Mouse (Mus musculus) spleen, postnatal 14 days (tissue): Measurements from ENCODE around the gene Olfr1256.

Source experiments
- DNase-seq, 2 experiments: peaks; one replicate each; pipeline ENCODE4 v3.0.0; 2021 to 2022; ENCODE audit warnings: low spot score in 2 of 2

Gene Olfr1256

DNA sequence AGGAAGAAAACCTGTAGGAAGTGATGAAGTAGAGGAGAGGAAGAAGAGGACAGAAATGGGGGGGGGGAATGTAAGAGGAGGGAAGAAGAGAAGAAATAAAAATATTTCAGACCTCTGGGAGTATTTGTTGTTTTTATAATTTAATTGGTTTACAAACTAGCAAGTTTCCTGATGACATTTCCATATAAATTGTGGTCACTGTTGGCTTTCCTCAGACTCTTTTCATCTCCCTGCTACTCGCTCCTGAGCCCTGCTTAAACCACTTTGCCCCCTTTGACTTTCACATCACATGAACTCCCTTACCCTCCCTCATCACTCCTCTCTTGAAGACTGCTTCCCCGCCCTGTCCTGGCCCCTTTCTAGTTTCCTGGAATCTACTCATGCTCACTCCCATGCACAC, at the start of gene Olfr1256:
Gene Olfr1256, minus strand, starts transcription at position 101 of the 400 bp plus-strand sequence.
- no peak for DNase-seq

DNA sequence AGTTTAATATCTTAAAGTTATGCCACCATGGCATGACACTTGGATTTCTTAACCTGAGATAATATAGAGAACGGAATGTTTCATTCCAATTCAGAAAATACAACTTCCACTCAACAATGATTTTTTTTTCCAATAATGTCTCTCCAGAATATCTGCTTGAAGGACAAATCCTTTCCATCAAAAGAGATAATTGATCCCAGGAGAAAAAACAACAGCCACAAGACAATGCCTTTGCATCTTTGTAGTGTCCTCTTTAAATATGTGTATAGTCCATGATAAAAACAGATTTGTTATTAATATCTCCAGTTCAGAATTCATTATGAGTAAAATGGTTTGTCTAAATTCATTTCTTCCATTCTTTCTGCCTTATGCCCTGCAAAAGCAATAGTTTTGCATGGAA, 36.8 kb upstream of the Olfr1256 start, which contains the start of gene Olfr1257:
Gene Olfr1257, plus strand, starts transcription at position 301 of the 400 bp plus-strand sequence.
- DNase-seq: no peak

DNA sequence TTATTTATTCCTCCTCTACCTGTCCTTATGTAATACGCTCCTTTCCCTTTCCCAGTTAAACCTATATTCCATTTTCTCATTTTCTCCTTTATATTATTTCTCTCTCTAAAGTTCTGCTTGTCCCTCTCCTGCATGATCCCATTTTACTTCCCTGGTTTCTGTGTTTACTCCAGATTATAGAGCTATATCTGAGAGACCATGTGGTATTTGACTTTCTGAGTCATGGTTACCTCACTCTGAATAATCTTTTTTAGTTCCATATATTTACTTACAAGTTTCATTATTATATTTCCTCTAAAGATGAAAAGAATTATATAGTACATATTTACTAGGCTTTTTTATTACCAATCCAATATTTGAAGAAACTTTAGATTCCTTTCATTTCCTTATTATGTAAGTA, 7.9 kb upstream of the Olfr1256 start:
- DNase-seq: no peak

DNA sequence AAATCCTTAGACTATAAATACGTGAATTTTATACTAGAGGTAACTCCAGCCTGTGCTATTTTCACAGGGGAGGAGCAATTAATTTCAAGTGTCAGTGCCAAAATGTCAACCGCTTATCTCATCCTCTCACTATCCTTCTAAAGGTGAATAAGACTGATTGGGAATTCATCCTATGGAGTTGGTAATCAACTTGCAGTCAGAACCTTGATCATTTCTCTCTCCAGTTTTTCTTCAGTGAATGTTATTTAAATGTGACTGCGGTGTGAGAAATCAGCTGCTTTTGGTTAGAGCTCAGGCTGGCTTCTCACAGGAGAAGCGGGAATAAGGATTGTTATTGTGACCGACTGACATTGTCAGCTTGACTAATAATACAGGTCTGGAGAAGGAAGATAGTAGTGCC, 6.8 kb upstream of the Olfr1256 start, which contains the start of gene Olfr48:
Gene Olfr48, minus strand, starts transcription at position 101 of the 400 bp plus-strand sequence.
- no peak for DNase-seq

DNA sequence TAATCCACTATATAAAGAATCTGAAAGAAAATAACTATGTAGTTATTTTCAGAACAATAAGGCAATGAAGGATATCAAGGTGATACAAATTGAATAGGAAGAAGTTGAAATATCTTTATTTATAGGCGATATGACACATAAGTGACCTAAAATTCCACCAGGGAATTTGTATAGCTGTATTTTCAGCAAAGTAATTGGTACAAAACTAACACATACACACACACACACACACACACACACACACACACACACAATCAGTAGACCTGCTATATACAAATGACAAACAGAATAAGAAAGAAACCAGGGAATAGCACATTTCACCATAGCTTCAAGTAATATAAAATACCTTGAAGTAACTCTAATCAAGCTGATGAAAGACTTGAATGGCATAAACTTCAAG, 21.1 kb downstream of the Olfr1256 start:
- no peak for DNase-seq

DNA sequence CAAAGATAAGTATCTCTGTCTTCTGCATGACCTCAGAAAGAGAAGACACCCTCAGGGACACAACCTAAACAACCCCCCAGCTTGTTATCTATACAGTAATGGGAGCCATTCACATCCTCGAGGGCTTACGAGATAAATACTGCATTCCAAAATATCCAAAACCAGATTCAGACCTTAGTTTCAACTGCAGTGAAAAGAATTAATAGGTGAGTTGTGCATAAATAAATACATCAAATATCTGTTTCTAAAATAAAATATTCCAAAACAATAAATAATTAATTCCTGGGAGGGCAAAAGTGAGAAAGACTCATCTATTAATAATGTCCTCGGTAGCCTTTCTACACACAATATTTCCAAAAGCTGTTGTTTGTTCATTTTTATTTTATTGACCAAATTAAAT, 29.6 kb downstream of the Olfr1256 start, which contains the start of gene Olfr1255:
Gene Olfr1255, plus strand, starts transcription at position 301 of the 400 bp plus-strand sequence.
- DNase-seq: no peak

DNA sequence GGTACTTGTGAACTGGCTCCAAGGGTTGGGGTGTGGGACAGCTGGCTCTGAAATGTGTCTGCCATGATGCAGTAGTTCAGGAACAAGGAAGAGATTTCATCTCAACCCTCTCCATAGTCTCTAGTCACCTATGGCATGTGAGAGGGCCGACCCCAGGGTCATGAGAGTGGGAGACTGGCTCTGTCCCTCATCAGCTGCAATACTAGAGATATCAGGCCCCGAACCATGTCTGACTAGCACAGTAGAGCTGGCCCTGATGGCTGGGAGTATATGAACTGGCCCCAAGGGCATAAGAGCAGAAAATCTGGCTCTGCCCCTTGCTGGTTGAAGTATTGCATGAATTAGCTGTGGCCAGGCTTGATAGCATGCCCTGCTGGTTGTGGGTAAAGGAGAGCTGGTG, 30.6 kb downstream of the Olfr1256 start:
- DNase-seq: no peak

DNA sequence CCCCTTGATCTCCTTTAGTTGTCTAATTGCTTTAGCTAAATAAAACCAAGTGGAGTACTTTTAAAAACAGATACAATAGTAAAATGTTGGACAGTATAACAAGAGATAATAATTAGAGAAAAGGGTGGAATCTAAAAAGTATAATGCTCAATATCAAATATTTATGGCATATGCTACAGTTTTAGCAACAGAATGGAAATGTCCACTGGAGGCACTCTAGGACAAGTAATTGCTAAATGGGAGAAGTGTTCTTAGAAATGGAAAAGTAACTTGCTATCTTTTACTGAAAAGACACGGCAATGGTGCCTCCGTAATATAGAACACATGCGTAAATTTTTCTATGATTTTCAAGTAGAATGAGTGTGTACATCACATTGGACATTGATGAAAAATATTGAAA, 41.8 kb downstream of the Olfr1256 start:
- no peak for DNase-seq

DNA sequence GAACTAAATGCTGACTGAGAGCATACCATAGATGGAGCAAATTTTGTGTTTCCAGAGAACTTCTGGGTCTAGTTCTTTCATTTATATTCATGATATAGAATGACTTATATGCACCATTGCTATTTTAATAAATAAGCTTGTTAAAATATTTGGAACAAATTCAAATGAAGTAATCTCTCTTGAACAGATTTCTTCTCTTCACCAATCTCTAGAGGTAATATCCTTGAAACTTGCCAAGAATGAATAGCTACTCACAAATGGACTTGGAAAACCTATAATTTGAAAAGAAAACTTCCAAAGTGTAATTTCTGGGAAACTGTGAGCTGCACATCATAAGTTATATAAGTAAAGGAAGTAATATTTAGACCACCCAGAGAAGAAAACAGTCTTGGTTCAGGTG, 47.8 kb downstream of the Olfr1256 start, which contains the start of gene Olfr1254:
Gene Olfr1254, minus strand, starts transcription at position 101 of the 400 bp plus-strand sequence.
- no peak for DNase-seq
